Mouse (Mus musculus) ES-Bruce4 (cell line): ENCODE results near the gene Mfn2.

Experiments used
- CTCF ChIP-seq: IDR thresholded peaks from one replicate; pipeline ENCODE4 v1.8.1; 2011; ENCODE audit warnings: low read depth, low read length
- EP300 ChIP-seq: IDR thresholded peaks from 2 replicates; pipeline ENCODE4 v1.6.1; 2011; ENCODE audit warnings: low read depth, low read length; ENCODE audit not compliant: insufficient read depth
- POLR2A ChIP-seq: IDR thresholded peaks from one replicate; pipeline ENCODE4 v1.8.1; 2011; ENCODE audit warnings: low read length; ENCODE audit not compliant: insufficient read depth

DNA sequence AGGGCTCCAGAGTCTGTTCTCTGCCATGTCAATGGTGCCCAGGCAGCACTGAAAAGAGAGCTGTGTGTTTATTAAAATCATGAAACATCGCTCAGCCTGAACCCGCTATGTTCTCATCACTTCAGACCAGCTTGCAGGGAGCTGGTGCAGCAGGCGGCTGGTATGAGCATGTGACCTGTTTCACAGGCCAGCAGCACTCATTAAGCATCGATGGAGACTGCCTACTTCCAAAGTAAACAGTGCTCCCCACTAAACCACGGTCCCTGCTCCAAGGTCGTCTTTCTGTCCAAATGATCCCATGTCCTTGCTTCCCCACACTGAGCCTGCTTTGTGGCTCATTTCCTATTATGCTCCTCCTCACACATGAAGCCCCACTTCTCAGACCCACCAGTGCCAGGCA is 14.2 kb downstream of the Mfn2 start:
- TF ChIP-seq EP300 (no peak), POLR2A (no peak), CTCF (no peak)
